Mouse (Mus musculus): ENCODE results near the gene Rffl.

GRCm38 (mm10) chr11:82860759-82861158 is 10.3 kb downstream of the Rffl start:
- TF ChIP-seq MYOD1 (IDR thresholded peaks at IDR 0.05; ENCODE audit: control insufficient read depth, insufficient read length, low read depth), result no peak
- TF ChIP-seq CTCF (IDR thresholded peaks at IDR 0.05; ENCODE audit: control insufficient read depth, insufficient read depth, insufficient read length), result no peak

Data from C2C12 (cell line).